9 mouse cellular contexts compared by ENCODE assay signal in genomic region chr4:97582796-97583430, GRCm38 (mm10).
DNase-seq lines count a peak whose midpoint lies in the region; ATAC-seq and TF ChIP-seq lines count a peak whose summit lies in the region.
"Had no signal": no experiment of that assay in that cellular context is flagged by ENCODE, and none has a peak within 500 bp of the region (broad histone marks: within the 10 kb centered on the region; RNA-seq: fewer than 3 reads in every experiment).

No protein-coding gene starts in this region.

- no peaks in the 10 kb centered on the region for H3K4me1 ChIP-seq in cerebellum, adult 2 months (ENCODE audit: control insufficient read depth, insufficient read depth, low read length)
- 0 out of 2 replicates have a peak, but pooled peaks cover 4% of the 10 kb centered on the region for H3K4me1 ChIP-seq in lung, embryonic 14.5 days (ENCODE audit: insufficient read depth)
- H3K4me1 ChIP-seq in intestine, embryonic 16.5 days (ENCODE audit: control insufficient read depth, insufficient read depth, low read length) = 0 out of 2 replicates have a peak, but pooled peaks cover 4% of the 10 kb centered on the region
- H3K4me1 ChIP-seq in olfactory bulb, adult 2 months (ENCODE audit: control insufficient read depth, insufficient read depth, low read length) = no peaks in the 10 kb centered on the region

- DNase-seq in cerebellum, adult 2 months = peak; percentile 25 to 29
- DNase-seq in cerebellum, adult 8-10 months = no peak
- DNase-seq in lung, embryonic 14.5 days = peak; percentile 42
- DNase-seq in lung, postnatal 10 days = no peak
- DNase-seq in thymus, postnatal 36 days = no peak
- DNase-seq in gastrocnemius, postnatal 4 days (ENCODE audit: low spot score in 2 of 2) = no peak

- H3K9me3 ChIP-seq in lung, embryonic 14.5 days (ENCODE audit: low read depth, low read length) = no peaks in the 10 kb centered on the region
- H3K9me3 ChIP-seq in intestine, embryonic 16.5 days (ENCODE audit: control insufficient read depth, low read length) = no peaks in the 10 kb centered on the region

- no peak for TF ChIP-seq POLR2A in cerebellum, adult 2 months (IDR thresholded peaks at IDR 0.05; ENCODE audit: borderline replicate concordance, insufficient read depth, low read length)
- no peak for TF ChIP-seq POLR2A in olfactory bulb, adult 2 months (IDR thresholded peaks at IDR 0.05; ENCODE audit: insufficient read depth, low read depth, low read length)

- H3K4me2 ChIP-seq in lung, embryonic 14.5 days = peak overlapping the region; percentile 50
- peak overlapping the region; percentile 16; the same call in 1 of the 2 replicates for H3K4me2 ChIP-seq in intestine, embryonic 16.5 days (ENCODE audit: low read depth, low read length)

- peak overlapping the region; percentile 50 for H3K4me3 ChIP-seq in cerebellum, adult 2 months (replicated peaks; ENCODE audit: insufficient read depth, low read depth, low read length)
- H3K4me3 ChIP-seq in lung, embryonic 14.5 days (ENCODE audit: low read depth, low read length) = peak overlapping the region; percentile 10; the same call in 1 of the 2 replicates
- peak overlapping the region; percentile 12; the same call in 1 of the 2 replicates for H3K4me3 ChIP-seq in intestine, embryonic 16.5 days (ENCODE audit: low read length)
- peak overlapping the region; percentile 21; the same call in 1 of the 2 replicates for H3K4me3 ChIP-seq in olfactory bulb, adult 2 months (ENCODE audit: insufficient read depth, low read depth, low read length)

- H3K27me3 ChIP-seq in cerebellum, adult 2 months (ENCODE audit: control insufficient read depth, insufficient read depth, low read length) = no peaks in the 10 kb centered on the region
- no peaks in the 10 kb centered on the region for H3K27me3 ChIP-seq in lung, embryonic 14.5 days (ENCODE audit: insufficient read depth, low read length)
- H3K27me3 ChIP-seq in intestine, embryonic 16.5 days (replicated peaks; ENCODE audit: control insufficient read depth, insufficient read depth, low read length) = no peaks in the 10 kb centered on the region
- H3K27me3 ChIP-seq: Patski had no signal

- no peak overlapping the region; the same call in 1 of the 2 replicates for H3K27ac ChIP-seq in cerebellum, adult 2 months (ENCODE audit: insufficient read depth, low read length)
- peak overlapping the region; percentile 26; the same call in 1 of the 2 replicates for H3K27ac ChIP-seq in lung, embryonic 14.5 days (ENCODE audit: low read depth)
- H3K27ac ChIP-seq in intestine, embryonic 16.5 days (ENCODE audit: low read length) = 0 out of 2 replicates have a peak overlapping the region, but pooled peaks have one; percentile 16
- peak overlapping the region; percentile 73 for H3K27ac ChIP-seq in olfactory bulb, adult 2 months (ENCODE audit: insufficient read depth, low read depth, low read length)

- no peak overlapping the region for H3K9ac ChIP-seq in lung, embryonic 14.5 days
- no peak overlapping the region for H3K9ac ChIP-seq in intestine, embryonic 16.5 days (ENCODE audit: low read depth, low read length)

- ATAC-seq in lung, embryonic 14.5 days (ENCODE audit: insufficient read depth) = peak; percentile 57
- ATAC-seq in intestine, embryonic 16.5 days = no peak
- ATAC-seq: Patski had no signal

- TF ChIP-seq CTCF in cerebellum, adult 2 months (IDR thresholded peaks at IDR 0.05; ENCODE audit: borderline replicate concordance, insufficient read depth, low read depth, low read length) = no peak
- TF ChIP-seq CTCF in lung, embryonic 14.5 days (IDR thresholded peaks at IDR 0.05; ENCODE audit: low read depth) = no peak
- no peak for TF ChIP-seq CTCF in olfactory bulb, adult 2 months (IDR thresholded peaks at IDR 0.05; ENCODE audit: insufficient read depth, low read depth, low read length)

- H3K36me3 ChIP-seq in lung, embryonic 14.5 days (ENCODE audit: insufficient read depth) = no peaks in the 10 kb centered on the region
- H3K36me3 ChIP-seq in intestine, embryonic 16.5 days (ENCODE audit: control insufficient read depth, insufficient read depth, low read length) = no peaks in the 10 kb centered on the region

- 25% methylated on average over 15 of the region's 15 CpGs for WGBS in cerebellum, adult 2 months
- 45% methylated on average over 15 of the region's 15 CpGs for WGBS in lung, embryonic 14.5 days
- WGBS in intestine, embryonic 16.5 days = 60% methylated on average over 15 of the region's 15 CpGs
- 21% methylated on average over 15 of the region's 15 CpGs for WGBS in olfactory bulb, adult 2 months

Comparison
In these comparisons a context has a peak if more than half of its experiments do, and no peak if none do; other contexts are left out.
1. DNase-seq: peak in cerebellum, adult 2 months (2 of 2) and lung, embryonic 14.5 days (single experiment); none in cerebellum, adult 8-10 months (single experiment), lung, postnatal 10 days (single experiment), thymus, postnatal 36 days (0 of 2) and gastrocnemius, postnatal 4 days (0 of 2).
2. Peak in every context shown above with its lines, with median percentiles within 50 percentile points of each other: H3K4me3 ChIP-seq.